In genomic region chr12:37521772-37522171, GRCm38 (mm10) we compare ENCODE assay signal across 24 mouse cellular contexts.
DNase-seq lines count a peak whose midpoint lies in the region; ATAC-seq lines count a peak whose summit lies in the region.
"Had no signal": no experiment of that assay in that cellular context is flagged by ENCODE, and none has a peak within 500 bp of the region (broad histone marks: within the 10 kb centered on the region; RNA-seq: fewer than 3 reads in every experiment).

No protein-coding gene starts in this region.

- peak; percentile 99 for ATAC-seq in frontal cortex, adult (ENCODE audit: low TSS enrichment)
- ATAC-seq: forebrain, embryonic 13.5 days; hindbrain, postnatal 0 days; intestine, embryonic 15.5 days; liver, embryonic 12.5 days; lung, postnatal 0 days had no signal

- intact Hi-C loops in left cerebral cortex, postnatal 4 days (cut with DNase I), result no loop called here

- no peak for DNase-seq in frontal cortex, postnatal 10 days (ENCODE audit: low spot score in 2 of 2)
- peak; percentile 16 for DNase-seq in left cerebral cortex, adult 11 months (ENCODE audit: low spot score)
- DNase-seq in left cerebral cortex, postnatal 4 days, result no peak
- peak; percentile 45 for DNase-seq in layer of hippocampus, adult 9-11 months
- peak; percentile 4 for DNase-seq in right cerebral cortex, postnatal 25 days
- DNase-seq in gastrocnemius, postnatal 25 days, result no peak
- DNase-seq in thymus, adult 18-20 months, result no peak
- DNase-seq: adrenal gland, adult 8-10 months; cerebellum, adult 11 months; cerebellum, adult 9-10 months; cerebellum, postnatal 36 days; gastrocnemius, postnatal 14 days; heart, adult 11 months; kidney, adult 2 months; kidney, postnatal 10 days; lung, adult 18-20 months; lung, postnatal 4 days; thymus, postnatal 14 days had no signal

Comparison
In these comparisons a context has a peak if more than half of its experiments do, and no peak if none do; other contexts are left out.
1. DNase-seq: peak in left cerebral cortex, adult 11 months (single experiment), layer of hippocampus, adult 9-11 months (single experiment) and right cerebral cortex, postnatal 25 days (single experiment); none in frontal cortex, postnatal 10 days (0 of 2), left cerebral cortex, postnatal 4 days (single experiment), gastrocnemius, postnatal 25 days (single experiment) and thymus, adult 18-20 months (0 of 2).